34 mouse cellular contexts compared by ENCODE assay signal in genomic region chr9:58718964-58719363, GRCm38 (mm10). TPM values are rescaled to one million over a fixed set of nuclear protein-coding genes. Genes with fewer than 3 reads are reported as not detected.
A peak's percentile ranks its signal among the peaks of the same experiment; 100 is the strongest.
DNase-seq lines count a peak whose midpoint lies in the region; ATAC-seq and TF ChIP-seq lines count a peak whose summit lies in the region.
"Had no signal": no experiment of that assay in that cellular context is flagged by ENCODE, and none has a peak within 500 bp of the region (broad histone marks: within the 10 kb centered on the region; RNA-seq: fewer than 3 reads in every experiment).

No protein-coding gene starts in this region.

- peaks cover 64% of the 10 kb centered on the region for H3K4me1 ChIP-seq in G1E (ENCODE audit: insufficient read depth, low read depth, low read length)
- peaks cover 39% of the 10 kb centered on the region for H3K4me1 ChIP-seq in liver, embryonic 13.5 days (replicated peaks)
- H3K4me1 ChIP-seq in cerebellum, adult 2 months (ENCODE audit: control insufficient read depth, insufficient read depth, low read length): no peaks in the 10 kb centered on the region
- H3K4me1 ChIP-seq: embryonic facial prominence, embryonic 10.5 days; embryonic facial prominence, embryonic 15.5 days; hindbrain, embryonic 15.5 days; limb, embryonic 10.5 days; limb, embryonic 15.5 days; lung, embryonic 15.5 days; neural tube, embryonic 15.5 days had no signal

- WGBS in liver, embryonic 13.5 days (ENCODE audit: insufficient replicate concordance): 12% methylated on average over 3 of the region's 3 CpGs
- 83% methylated on average over 3 of the region's 3 CpGs for WGBS in cerebellum, adult 2 months

- no peak overlapping the region for H3K9ac ChIP-seq in liver, embryonic 13.5 days
- H3K9ac ChIP-seq: embryonic facial prominence, embryonic 15.5 days; heart, embryonic 13.5 days; hindbrain, embryonic 15.5 days; limb, embryonic 15.5 days; lung, embryonic 15.5 days; neural tube, embryonic 15.5 days had no signal

- no peaks in the 10 kb centered on the region for H3K36me3 ChIP-seq in G1E (replicated peaks)
- no peaks in the 10 kb centered on the region for H3K36me3 ChIP-seq in liver, embryonic 13.5 days
- H3K36me3 ChIP-seq: embryonic facial prominence, embryonic 10.5 days; embryonic facial prominence, embryonic 15.5 days; heart, embryonic 13.5 days; hindbrain, embryonic 10.5 days; hindbrain, embryonic 15.5 days; limb, embryonic 10.5 days; limb, embryonic 15.5 days; lung, embryonic 15.5 days; neural tube, embryonic 15.5 days had no signal

- H3K27ac ChIP-seq in liver, embryonic 13.5 days: peak overlapping the region; percentile 47
- H3K27ac ChIP-seq in cerebellum, adult 2 months (ENCODE audit: insufficient read depth, low read length): no peak overlapping the region
- no peak overlapping the region for H3K27ac ChIP-seq in gastrocnemius, adult 2 months
- H3K27ac ChIP-seq: embryonic facial prominence, embryonic 10.5 days; embryonic facial prominence, embryonic 15.5 days; heart, adult 2 months; heart, embryonic 13.5 days; hindbrain, embryonic 10.5 days; hindbrain, embryonic 15.5 days; kidney, postnatal 0 days; limb, embryonic 10.5 days; limb, embryonic 15.5 days; lung, embryonic 15.5 days; neural tube, embryonic 15.5 days; stomach, postnatal 0 days had no signal

- H3K4me2 ChIP-seq in liver, embryonic 13.5 days: peak overlapping the region; percentile 26; the same call in 1 of the 2 replicates
- H3K4me2 ChIP-seq: embryonic facial prominence, embryonic 15.5 days; heart, embryonic 13.5 days; hindbrain, embryonic 15.5 days; limb, embryonic 15.5 days; lung, embryonic 15.5 days; neural tube, embryonic 15.5 days had no signal

- no peak for TF ChIP-seq POLR2A in cerebellum, adult 2 months (IDR thresholded peaks at IDR 0.05; ENCODE audit: borderline replicate concordance, insufficient read depth, low read length)

- ATAC-seq in G1E (ENCODE audit: extremely low read depth, insufficient number of reproducible peaks, low FRiP score, poor library complexity, severe bottlenecking): peak; percentile 84
- peak; percentile 83 for ATAC-seq in liver, embryonic 13.5 days (ENCODE audit: low read depth)
- ATAC-seq in megakaryocyte, adult 5-6 weeks (ENCODE audit: poor library complexity, severe bottlenecking): peak; percentile 40; the same call in 1 of the 2 replicates
- ATAC-seq: forebrain, embryonic 14.5 days had no signal

- intact Hi-C loops in gastrocnemius, adult 2 months (cut with DNase I): no loop called here

- no peak overlapping the region for H3K4me3 ChIP-seq in G1E (ENCODE audit: low read depth, low read length)
- no peak overlapping the region for H3K4me3 ChIP-seq in liver, embryonic 13.5 days (replicated peaks)
- no peak overlapping the region for H3K4me3 ChIP-seq in cerebellum, adult 2 months (replicated peaks; ENCODE audit: insufficient read depth, low read depth, low read length)
- H3K4me3 ChIP-seq in gastrocnemius, adult 2 months: no peak overlapping the region
- H3K4me3 ChIP-seq: embryonic facial prominence, embryonic 10.5 days; embryonic facial prominence, embryonic 15.5 days; heart, adult 2 months; heart, embryonic 13.5 days; hindbrain, embryonic 10.5 days; hindbrain, embryonic 15.5 days; limb, embryonic 10.5 days; limb, embryonic 15.5 days; lung, embryonic 15.5 days; neural tube, embryonic 15.5 days had no signal

- peak; percentile 54 for DNase-seq in G1E (ENCODE audit: low spot score)
- DNase-seq in MN1 (ENCODE audit: low spot score): peak; percentile 19
- DNase-seq in liver, embryonic 13.5 days: no peak
- no peak for DNase-seq in layer of hippocampus, postnatal 36 days
- no peak for DNase-seq in cerebellum, adult 2 months
- no peak for DNase-seq in gastrocnemius, adult 2 months
- DNase-seq: adrenal gland, postnatal 14 days; B cell, adult 2 months; cerebellum, adult 18-20 months; cerebellum, postnatal 14 days; heart, adult 2 months; heart, postnatal 10 days; kidney, adult 18-20 months; lung, postnatal 36 days; midbrain, embryonic 14.5 days; retina, postnatal 1 day; right cerebral cortex, postnatal 4 days; thymus, adult 18-20 months; thymus, postnatal 25 days had no signal

- no peaks in the 10 kb centered on the region for H3K9me3 ChIP-seq in G1E (replicated peaks)
- H3K9me3 ChIP-seq in liver, embryonic 13.5 days (replicated peaks): no peaks in the 10 kb centered on the region
- H3K9me3 ChIP-seq: embryonic facial prominence, embryonic 10.5 days; embryonic facial prominence, embryonic 15.5 days; heart, embryonic 13.5 days; hindbrain, embryonic 10.5 days; hindbrain, embryonic 15.5 days; limb, embryonic 10.5 days; limb, embryonic 15.5 days; lung, embryonic 15.5 days; neural tube, embryonic 15.5 days had no signal

- no peaks in the 10 kb centered on the region for H3K27me3 ChIP-seq in G1E (ENCODE audit: insufficient read depth, low read length)
- H3K27me3 ChIP-seq in liver, embryonic 13.5 days: no peaks in the 10 kb centered on the region
- no peaks in the 10 kb centered on the region for H3K27me3 ChIP-seq in cerebellum, adult 2 months (ENCODE audit: control insufficient read depth, insufficient read depth, low read length)
- H3K27me3 ChIP-seq: embryonic facial prominence, embryonic 15.5 days; heart, embryonic 13.5 days; hindbrain, embryonic 15.5 days; limb, embryonic 15.5 days; lung, embryonic 15.5 days; neural tube, embryonic 15.5 days had no signal

- TF ChIP-seq CTCF in G1E (IDR thresholded peaks at IDR 0.05; ENCODE audit: low read depth, low read length): no peak
- no peak for TF ChIP-seq CTCF in cerebellum, adult 2 months (IDR thresholded peaks at IDR 0.05; ENCODE audit: borderline replicate concordance, insufficient read depth, low read depth, low read length)
- no peak for TF ChIP-seq CTCF in gastrocnemius, adult 2 months (IDR thresholded peaks at IDR 0.05)

RNA-seq across cellular contexts. Expression of gene Rec114, which starts 24.8 kb away (rescaled TPM):
- total RNA-seq in G1E (2014; fragmentation: Nextera tagmentation) (not detected in 2 replicates), G1E (2017) (1.7 and 2.1 TPM in 2 replicates)
- not detected in 2 replicates for polyA plus RNA-seq in G1E (2012)
- 23.6 and 30.4 TPM in 2 replicates for polyA plus RNA-seq in liver, embryonic 13.5 days (2015; fragmentation: Nextera tagmentation; extraction: Ambion mirVana)
- total RNA-seq in megakaryocyte, adult 5-6 weeks (2015): 1.5 and 2.8 TPM in 2 replicates
- total RNA-seq in megakaryocyte, adult 5-6 weeks (2017): 1.4 TPM in 1 of 2 replicates, not detected in the other
- not detected for total RNA-seq in layer of hippocampus, postnatal 36 days (2021)
- 1.0 and 1.5 TPM in 2 replicates for polyA plus RNA-seq in cerebellum, adult 2 months (2012; rRNA removed)
- not detected for total RNA-seq in gastrocnemius, adult 2 months (2021)
- total RNA-seq: gastrocnemius, postnatal 4 days had no signal
- polyA plus RNA-seq: large intestine, adult 2 months had no signal

Comparison
In these comparisons a context has a peak if more than half of its experiments do, and no peak if none do; other contexts are left out.
1. DNase-seq: peak in G1E (single experiment) and MN1 (single experiment); none in liver, embryonic 13.5 days (single experiment), layer of hippocampus, postnatal 36 days (0 of 2), cerebellum, adult 2 months (0 of 2) and gastrocnemius, adult 2 months (single experiment).
2. Peak in every context shown above with its lines, with median percentiles within 50 percentile points of each other: ATAC-seq.